Mouse (Mus musculus) limb, embryonic 10.5 days (tissue): ENCODE measurements around the gene Tbc1d4. TPM values are rescaled to one million over a fixed set of nuclear protein-coding genes. Genes with fewer than 3 reads are reported as not detected.
"Not testable (repeated sequence)": the region's sequence is repeated elsewhere in the genome, so short reads cannot be mapped to it uniquely, and the experiment has no call there.

ENCODE experiments used
- DNase-seq: peaks from one replicate; pipeline ENCODE4 v3.0.0-alpha.2; 2017; ENCODE audit warnings: low spot score
- H3K27ac ChIP-seq: fragments of 300-500 bp; sonication (generic); 2 replicates; pipeline ENCODE4 v1.5.1; 2016; ENCODE audit warnings: mild to moderate bottlenecking
- H3K27me3 ChIP-seq: fragments of 300-500 bp; sonication (generic); 2 replicates; pipeline ENCODE4 v1.6.1; 2016; ENCODE audit warnings: low read depth, mild to moderate bottlenecking; ENCODE audit not compliant: poor library complexity, severe bottlenecking
- H3K36me3 ChIP-seq: fragments of 300-500 bp; sonication (generic); 2 replicates; pipeline ENCODE4 v1.6.1; 2016; ENCODE audit warnings: mild to moderate bottlenecking, moderate library complexity
- H3K4me1 ChIP-seq: fragments of 300-500 bp; sonication (generic); 2 replicates; pipeline ENCODE4 v1.6.1; 2016
- H3K4me3 ChIP-seq: fragments of 300-500 bp; sonication (generic); 2 replicates; pipeline ENCODE4 v1.5.1; 2016; ENCODE audit warnings: mild to moderate bottlenecking, moderate library complexity
- H3K9me3 ChIP-seq: fragments of 300-500 bp; sonication (generic); replicated peaks from 2 replicates; pipeline ENCODE4 v1.6.1; 2016; ENCODE audit warnings: mild to moderate bottlenecking
- WGBS: fragments of 180-500 bp; shearing (Covaris S2); methylation state at CpG from one replicate; pipeline ENCODE4 v1.1.7; 2016; 5-methylcytosine and 5-hydroxymethylcytosine counted together
- polyA plus RNA-seq: library from polyadenylated mRNA; unstranded; fragments of >200 nt; fragmentation: Nextera tagmentation; extraction: Ambion mirVana; gene quantifications from 2 replicates; pipeline ENCODE4 v1.2.1, GENCODE M21; 2016

Tbc1d4 gene
- polyA plus RNA-seq, 1 experiment from 2014 or later: 10.5 TPM

DNA sequence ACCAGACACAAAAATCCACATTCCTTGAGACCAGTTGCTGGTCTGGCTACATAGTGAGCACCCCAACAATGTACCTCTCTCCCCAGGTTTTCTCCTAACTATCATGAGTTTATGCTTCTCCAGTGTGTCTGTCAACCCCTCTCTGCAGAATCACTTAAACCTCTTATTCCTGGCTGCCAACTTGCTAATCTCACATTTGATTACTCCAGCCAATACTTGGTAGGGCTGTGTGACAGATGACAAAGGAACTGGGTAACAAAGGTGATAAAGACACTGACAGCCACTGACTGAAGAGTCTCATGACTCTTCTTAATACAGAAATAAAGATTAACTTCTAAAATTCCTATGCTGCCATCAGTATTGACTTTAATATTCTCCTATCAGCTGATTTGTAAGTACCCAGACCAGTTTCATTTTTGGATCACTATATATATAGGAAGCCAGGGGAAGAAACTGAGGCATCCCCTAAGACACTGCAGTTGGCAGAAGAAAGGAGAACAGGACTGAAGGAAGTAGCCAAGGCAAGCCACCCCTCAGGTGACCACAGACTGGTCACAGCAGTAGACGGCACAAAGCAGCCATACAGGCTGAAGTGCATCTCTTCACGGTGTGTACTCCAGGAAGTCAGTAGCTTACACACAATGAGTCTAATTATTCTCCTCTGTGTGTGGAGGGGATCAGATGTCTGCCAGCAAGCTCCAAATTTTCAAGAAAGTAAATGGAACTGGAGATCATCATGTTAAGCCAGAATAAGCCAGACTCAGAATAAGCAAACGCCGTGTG lies 20.6 kb downstream of the Tbc1d4 start:
- DNase-seq, H3K36me3 ChIP-seq, H3K9me3 ChIP-seq, H3K27ac ChIP-seq, H3K4me3 ChIP-seq, H3K27me3 ChIP-seq: not testable (repeated sequence)
- WGBS: 100% methylated on average over 2 of the region's 4 CpGs
- H3K4me1 ChIP-seq: peaks cover 24% of the 10 kb centered on the region

- 33% methylated on average over 4 of the region's 6 CpGs for WGBS
- not testable (repeated sequence) for H3K27me3 ChIP-seq, H3K36me3 ChIP-seq, H3K9me3 ChIP-seq, H3K4me3 ChIP-seq
- DNase-seq: peak; percentile 42
- Histone ChIP-seq H3K4me1 (peaks cover 24% of the 10 kb centered on the region), H3K27ac (0 out of 2 replicates have a peak overlapping the region, but pooled peaks have one; percentile 40)
Measured at GRCm38 (mm10) chr14:101587366-101588040, 21.5 kb downstream of the Tbc1d4 start.

DNA sequence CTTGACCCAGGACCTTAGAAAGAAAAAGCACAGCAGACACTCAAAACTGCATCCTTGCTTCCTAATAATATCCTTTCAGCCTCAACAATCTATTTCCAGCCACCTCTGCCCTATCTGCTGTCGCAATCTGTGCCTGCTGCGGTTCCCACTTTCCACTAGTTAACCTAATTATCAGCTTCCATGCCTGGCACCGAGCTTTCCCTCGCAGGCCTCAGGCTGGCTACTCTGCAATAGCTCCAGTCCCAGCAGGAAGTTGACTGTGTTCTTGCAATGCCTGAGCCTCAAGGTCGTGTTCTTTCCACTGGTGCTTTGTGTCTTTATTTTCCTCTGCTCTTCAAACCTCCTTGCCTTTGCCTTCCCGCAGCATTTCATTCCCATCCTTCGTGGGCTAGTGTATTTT lies 22.9 kb downstream of the Tbc1d4 start:
- Histone ChIP-seq H3K27ac (peak overlapping the region; percentile 30; the same call in 1 of the 2 replicates), H3K4me1 (peaks cover 24% of the 10 kb centered on the region), H3K36me3 (no peaks in the 10 kb centered on the region), H3K4me3 (no peak overlapping the region), H3K27me3 (no peaks in the 10 kb centered on the region), H3K9me3 (no peaks in the 10 kb centered on the region)
- 71% methylated on average over 7 of the region's 7 CpGs for WGBS
- no peak for DNase-seq

DNA sequence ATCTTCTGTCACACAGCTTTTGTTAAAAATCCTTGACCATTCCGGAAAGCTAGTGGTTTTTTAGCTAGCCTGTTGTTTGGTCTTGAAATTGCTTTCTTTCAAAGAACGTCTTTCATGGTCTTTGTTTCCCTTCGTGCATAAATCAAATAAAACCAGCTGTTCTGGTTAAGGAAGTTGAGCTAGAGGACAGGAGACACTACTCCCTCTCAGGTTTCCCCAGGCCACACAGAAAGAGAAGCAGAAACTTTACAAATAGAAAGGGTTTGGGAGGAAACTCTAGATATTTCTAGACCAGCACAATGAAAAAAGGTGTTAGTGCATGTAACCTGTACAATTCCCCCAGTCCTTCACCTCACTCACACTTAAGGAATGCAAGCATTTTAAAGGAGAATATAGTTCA lies 33.3 kb downstream of the Tbc1d4 start:
- no peaks in the 10 kb centered on the region for H3K36me3 ChIP-seq
- DNase-seq: no peak
- H3K9me3 ChIP-seq: no peaks in the 10 kb centered on the region
- no peaks in the 10 kb centered on the region for H3K27me3 ChIP-seq
- WGBS: 47% methylated on average over 3 of the region's 3 CpGs
- H3K4me3 ChIP-seq: no peak overlapping the region
- peak overlapping the region; percentile 42 for H3K27ac ChIP-seq
- peaks cover 9% of the 10 kb centered on the region; the same call in 1 of the 2 replicates for H3K4me1 ChIP-seq

DNA sequence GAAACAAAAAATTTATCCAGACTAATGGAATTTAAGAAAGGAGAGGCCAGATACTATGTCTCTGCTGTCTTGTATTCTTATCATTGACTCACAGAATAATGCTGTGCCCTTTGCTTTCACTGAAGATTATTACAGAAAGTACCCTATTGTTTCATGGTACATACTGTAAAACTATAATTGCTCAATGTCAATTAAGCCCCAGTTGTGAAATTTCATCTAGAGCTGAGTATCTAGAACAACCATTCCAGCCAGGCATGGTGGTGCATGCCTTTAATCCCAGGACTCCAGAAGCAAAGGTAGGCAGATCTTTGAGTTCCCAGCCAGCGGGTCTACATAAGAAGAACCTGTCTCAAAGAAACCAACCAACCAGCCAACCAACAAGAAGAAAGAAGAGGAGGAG lies 34.5 kb downstream of the Tbc1d4 start:
- Histone ChIP-seq H3K4me3 (no peak overlapping the region), H3K27me3 (no peaks in the 10 kb centered on the region), H3K36me3 (no peaks in the 10 kb centered on the region), H3K9me3 (no peaks in the 10 kb centered on the region), H3K27ac (no peak overlapping the region), H3K4me1 (peaks cover 9% of the 10 kb centered on the region; the same call in 1 of the 2 replicates)
- no peak for DNase-seq
- 86% methylated on average over 1 of the region's 1 CpGs for WGBS

GRCm38 (mm10) chr14:101573107-101573614 lies 35.8 kb downstream of the Tbc1d4 start:
- H3K27me3 ChIP-seq: no peaks in the 10 kb centered on the region
- H3K27ac ChIP-seq: no peak overlapping the region
- DNase-seq: no peak
- peaks cover 9% of the 10 kb centered on the region; the same call in 1 of the 2 replicates for H3K4me1 ChIP-seq
- H3K9me3 ChIP-seq: no peaks in the 10 kb centered on the region
- H3K36me3 ChIP-seq: no peaks in the 10 kb centered on the region
- WGBS: 85% methylated on average over 7 of the region's 7 CpGs
- no peak overlapping the region for H3K4me3 ChIP-seq

DNA sequence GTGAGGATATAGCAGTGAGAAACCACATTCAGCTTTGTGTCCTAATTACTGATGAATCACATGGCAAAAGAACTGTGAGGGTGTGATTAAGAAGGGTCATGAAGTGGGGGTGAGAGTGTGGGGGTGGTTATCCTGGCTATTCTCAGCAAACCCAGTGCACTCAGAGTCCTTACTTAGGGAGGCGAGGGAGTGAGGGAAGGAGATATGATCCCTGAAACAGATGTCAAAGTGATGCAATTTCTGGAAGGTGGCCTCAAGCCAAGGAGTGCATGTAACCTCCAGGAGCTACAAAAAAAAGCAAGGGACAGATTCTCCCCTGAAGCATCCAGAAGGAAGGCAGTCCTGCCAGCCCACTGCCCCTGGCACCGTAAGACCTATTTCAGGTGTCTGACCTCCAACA lies 40.2 kb downstream of the Tbc1d4 start:
- no peak for DNase-seq
- no peaks in the 10 kb centered on the region for H3K9me3 ChIP-seq
- no peaks in the 10 kb centered on the region for H3K27me3 ChIP-seq
- no peak overlapping the region for H3K4me3 ChIP-seq
- WGBS: 85% methylated on average over 2 of the region's 2 CpGs
- H3K27ac ChIP-seq: no peak overlapping the region
- no peaks in the 10 kb centered on the region for H3K36me3 ChIP-seq
- no peaks in the 10 kb centered on the region for H3K4me1 ChIP-seq

- H3K4me3 ChIP-seq: no peak overlapping the region
- no peak overlapping the region for H3K27ac ChIP-seq
- DNase-seq: no peak
- no peaks in the 10 kb centered on the region for H3K9me3 ChIP-seq
- no peaks in the 10 kb centered on the region for H3K27me3 ChIP-seq
- 91% methylated on average over 2 of the region's 2 CpGs for WGBS
- no peaks in the 10 kb centered on the region for H3K4me1 ChIP-seq
- no peaks in the 10 kb centered on the region for H3K36me3 ChIP-seq
Measured at GRCm38 (mm10) chr14:101566717-101567116, 42.3 kb downstream of the Tbc1d4 start.

GRCm38 (mm10) chr14:101565661-101566060 lies 43.3 kb downstream of the Tbc1d4 start:
- H3K4me1 ChIP-seq: no peaks in the 10 kb centered on the region
- 63% methylated on average over 3 of the region's 3 CpGs for WGBS
- no peaks in the 10 kb centered on the region for H3K36me3 ChIP-seq
- no peak overlapping the region for H3K4me3 ChIP-seq
- no peaks in the 10 kb centered on the region for H3K9me3 ChIP-seq
- DNase-seq: no peak
- no peak overlapping the region for H3K27ac ChIP-seq
- H3K27me3 ChIP-seq: no peaks in the 10 kb centered on the region

- H3K4me1 ChIP-seq: no peaks in the 10 kb centered on the region
- 78% methylated on average over 12 of the region's 12 CpGs for WGBS
- no peaks in the 10 kb centered on the region for H3K9me3 ChIP-seq
- H3K27ac ChIP-seq: no peak overlapping the region
- no peaks in the 10 kb centered on the region for H3K27me3 ChIP-seq
- no peak overlapping the region for H3K4me3 ChIP-seq
- DNase-seq: no peak
- no peaks in the 10 kb centered on the region for H3K36me3 ChIP-seq
Measured at GRCm38 (mm10) chr14:101561251-101561701, 47.7 kb downstream of the Tbc1d4 start.

- no peak for DNase-seq
- Histone ChIP-seq H3K9me3 (no peaks in the 10 kb centered on the region), H3K27me3 (no peaks in the 10 kb centered on the region), H3K4me3 (no peak overlapping the region), H3K4me1 (no peaks in the 10 kb centered on the region), H3K27ac (no peak overlapping the region), H3K36me3 (no peaks in the 10 kb centered on the region)
- 82% methylated on average over 3 of the region's 3 CpGs for WGBS
Measured at GRCm38 (mm10) chr14:101559446-101559845, 49.5 kb downstream of the Tbc1d4 start.

GRCm38 (mm10) chr14:101548885-101549573 lies 60.0 kb downstream of the Tbc1d4 start:
- Histone ChIP-seq H3K4me1 (no peaks in the 10 kb centered on the region), H3K4me3 (no peak overlapping the region)
- 82% methylated on average over 20 of the region's 20 CpGs for WGBS

DNA sequence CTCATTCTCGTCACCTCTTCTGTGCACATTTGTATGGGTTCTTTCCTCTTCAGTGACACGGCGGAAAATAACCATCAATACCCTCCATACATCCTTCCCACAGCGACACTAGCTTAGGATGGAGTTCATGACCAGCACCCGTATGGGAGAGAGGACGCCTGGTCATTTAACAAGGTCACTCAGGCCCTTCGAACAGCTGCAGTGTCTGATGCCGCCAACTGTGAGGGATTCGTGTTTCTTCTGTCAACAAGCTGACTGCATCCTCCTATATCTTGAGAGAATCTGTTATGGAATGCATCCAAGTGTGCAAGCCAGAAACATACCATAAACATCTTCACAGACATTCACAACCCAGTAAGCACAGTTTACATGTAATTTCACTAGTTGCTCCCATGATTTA lies 67.1 kb downstream of the Tbc1d4 start:
- H3K9me3 ChIP-seq: no peaks in the 10 kb centered on the region
- WGBS: 84% methylated on average over 9 of the region's 9 CpGs
- no peaks in the 10 kb centered on the region for H3K36me3 ChIP-seq
- no peaks in the 10 kb centered on the region for H3K27me3 ChIP-seq
- 0 out of 2 replicates have a peak, but pooled peaks cover 8% of the 10 kb centered on the region for H3K4me1 ChIP-seq
- no peak for DNase-seq
- H3K27ac ChIP-seq: no peak overlapping the region
- no peak overlapping the region for H3K4me3 ChIP-seq

More at GRCm38 (mm10) chr14:101548885-101549573, 60.0 kb downstream of the Tbc1d4 start:
- DNase-seq: no peak
- Histone ChIP-seq H3K27ac (no peak overlapping the region), H3K36me3 (no peaks in the 10 kb centered on the region), H3K9me3 (no peaks in the 10 kb centered on the region), H3K27me3 (no peaks in the 10 kb centered on the region)
